ENCODE assay signal across 8 mouse cellular contexts in the genomic region with DNA sequence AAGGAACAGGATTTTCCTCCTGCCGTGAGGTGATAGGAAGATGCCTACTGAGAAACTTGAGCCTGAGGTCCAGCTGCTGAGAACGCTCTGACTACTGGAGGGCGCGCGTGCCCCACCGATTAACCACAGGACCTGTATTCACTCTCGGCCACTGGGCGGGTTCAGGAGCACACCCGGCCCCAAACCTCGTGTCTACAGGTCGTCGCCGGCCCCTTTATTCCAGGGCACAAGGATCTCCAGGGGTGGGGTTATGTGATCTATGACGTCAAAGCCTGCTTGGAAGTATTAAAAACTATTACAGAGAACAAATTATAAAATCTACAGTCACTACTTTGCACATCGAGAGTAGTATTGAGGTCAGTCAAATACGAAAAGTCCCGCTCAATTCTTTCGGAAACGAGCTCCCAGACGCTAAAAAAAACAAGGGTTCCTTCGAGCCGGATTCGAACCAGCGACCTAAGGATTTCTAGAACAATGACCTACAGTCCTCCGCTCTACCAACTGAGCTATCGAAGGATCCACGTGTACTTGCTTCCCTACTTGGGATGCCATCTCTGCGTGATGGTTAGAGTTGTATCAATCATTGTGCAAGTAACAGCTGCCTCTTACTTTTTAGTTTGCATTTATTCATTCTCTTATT. TPM values are rescaled to one million over a fixed set of nuclear protein-coding genes. Genes with fewer than 3 reads are reported as not detected.
DNase-seq lines count a peak whose midpoint lies in the region; ATAC-seq lines count a peak whose summit lies in the region.

No protein-coding gene starts in this region.

- under 1% methylated on average over 28 of the region's 28 CpGs for WGBS in hindbrain, embryonic 15.5 days

- peak overlapping the region; percentile 77 for H3K4me3 ChIP-seq in hindbrain, embryonic 15.5 days

- DNase-seq in T-cell, adult 2 months (ENCODE audit: low spot score), result peak; percentile 93
- peak; percentile 85 to 97 for DNase-seq in cerebellum, postnatal 36 days
- peak; percentile 95 to 98 for DNase-seq in frontal cortex, postnatal 36 days (ENCODE audit: low spot score in 2 of 2)
- DNase-seq in left cerebral cortex, adult 11 months (ENCODE audit: low spot score), result peak; percentile 96
- peak; percentile 97 for DNase-seq in lung, postnatal 4 days
- peak; percentile 98 for DNase-seq in retina, postnatal 1 day
- peak; percentile 96 for DNase-seq in thymus, postnatal 4 days

- H3K9me3 ChIP-seq in hindbrain, embryonic 15.5 days, result no peaks in the 10 kb centered on the region

- H3K36me3 ChIP-seq in hindbrain, embryonic 15.5 days, result no peaks in the 10 kb centered on the region

- peak overlapping the region; percentile 63 for H3K4me2 ChIP-seq in hindbrain, embryonic 15.5 days

- peak; percentile 89 for ATAC-seq in hindbrain, embryonic 15.5 days (ENCODE audit: low FRiP score, low read depth)

- H3K27me3 ChIP-seq in hindbrain, embryonic 15.5 days, result no peaks in the 10 kb centered on the region

- peaks cover 37% of the 10 kb centered on the region for H3K4me1 ChIP-seq in hindbrain, embryonic 15.5 days (replicated peaks)

- H3K27ac ChIP-seq in hindbrain, embryonic 15.5 days (replicated peaks), result peak overlapping the region; percentile 88

- H3K9ac ChIP-seq in hindbrain, embryonic 15.5 days, result peak overlapping the region; percentile 39

RNA-seq across cellular contexts. Expression of gene Abt1, which starts 9.0 kb away (rescaled TPM):
- polyA plus RNA-seq in hindbrain, embryonic 15.5 days (2015; fragmentation: Nextera tagmentation; extraction: Ambion mirVana), result 8.8 and 9.1 TPM in 2 replicates

RNA-seq across cellular contexts. Expression of gene Btn1a1, which starts 33.0 kb away (rescaled TPM):
- 0.17 TPM in 1 of 2 replicates, not detected in the other for polyA plus RNA-seq in hindbrain, embryonic 15.5 days (2015; fragmentation: Nextera tagmentation; extraction: Ambion mirVana)

RNA-seq across cellular contexts. Expression of gene Btn2a2, which starts 56.0 kb away (rescaled TPM):
- polyA plus RNA-seq in hindbrain, embryonic 15.5 days (2015; fragmentation: Nextera tagmentation; extraction: Ambion mirVana), result 0.06 and 0.08 TPM in 2 replicates

Comparison
In these comparisons a context has a peak if more than half of its experiments do, and no peak if none do; other contexts are left out.
1. Peak in every context shown above with its lines: DNase-seq, ATAC-seq, H3K4me3 ChIP-seq and H3K27ac ChIP-seq.